Mouse (Mus musculus) heart, postnatal 0 days (tissue): ENCODE data around the gene Khdc1a.

Source experiments
- CTCF ChIP-seq: IDR thresholded peaks from 2 replicates; pipeline ENCODE4 v1.5.1; 2016; ENCODE audit warnings: antibody characterized with exemption, control low read depth, low read depth
- EP300 ChIP-seq: IDR thresholded peaks from 2 replicates; pipeline ENCODE4 v1.6.1; 2016; ENCODE audit warnings: antibody characterized with exemption, low read depth

GRCm38 (mm10) chr1:21315756-21316155 lies 33.7 kb upstream of the Khdc1a start:
- no peak for TF ChIP-seq CTCF
- no peak for TF ChIP-seq EP300
